Mouse (Mus musculus): Measurements from ENCODE around the gene Agt. TPM values are rescaled to one million over a fixed set of nuclear protein-coding genes. Genes with fewer than 3 reads are reported as not detected.

Gene Agt
- 0.12 TPM for polyA plus RNA-seq (2015; fragmentation: Illumina TruSeq; extraction: RNeasy Lipid Tissue Mini Kit (QIAGEN cat#74804); ENCODE audit: insufficient read depth, low replicate concordance)

GRCm38 (mm10) chr8:124569593-124569992 is at the start of gene Agt:
Agt (minus strand) TSS chr8:124569706.

GRCm38 (mm10) chr8:124575811-124576210 is 6.3 kb upstream of the Agt start, which contains the start of gene Capn9:
Capn9 (plus strand) TSS chr8:124576111.

GRCm38 (mm10) chr8:124520249-124521080 is 49.0 kb downstream of the Agt start, which contains the start of gene Cog2:
Cog2 (plus strand) TSS chr8:124520767.

Other genes with a start within 250 kb of the Agt start
- gene Pgbd5, start 130.0 kb downstream of the Agt start, polyA plus RNA-seq (2015; fragmentation: Illumina TruSeq; extraction: RNeasy Lipid Tissue Mini Kit (QIAGEN cat#74804); ENCODE audit: insufficient read depth, low replicate concordance): 0.10 TPM
- 21.2 TPM for gene Cog2, start 48.9 kb downstream of the Agt start, polyA plus RNA-seq (2015; fragmentation: Illumina TruSeq; extraction: RNeasy Lipid Tissue Mini Kit (QIAGEN cat#74804); ENCODE audit: insufficient read depth, low replicate concordance)
- 0.29 TPM for gene Capn9, start 6.4 kb upstream of the Agt start, polyA plus RNA-seq (2015; fragmentation: Illumina TruSeq; extraction: RNeasy Lipid Tissue Mini Kit (QIAGEN cat#74804); ENCODE audit: insufficient read depth, low replicate concordance)
- 21.0 TPM for gene 2310022B05Rik, start 93.7 kb upstream of the Agt start, polyA plus RNA-seq (2015; fragmentation: Illumina TruSeq; extraction: RNeasy Lipid Tissue Mini Kit (QIAGEN cat#74804); ENCODE audit: insufficient read depth, low replicate concordance)
- 66.7 TPM for gene Ttc13, start 152.3 kb upstream of the Agt start, polyA plus RNA-seq (2015; fragmentation: Illumina TruSeq; extraction: RNeasy Lipid Tissue Mini Kit (QIAGEN cat#74804); ENCODE audit: insufficient read depth, low replicate concordance)
- 18.7 TPM for gene Arv1, start 152.4 kb upstream of the Agt start, polyA plus RNA-seq (2015; fragmentation: Illumina TruSeq; extraction: RNeasy Lipid Tissue Mini Kit (QIAGEN cat#74804); ENCODE audit: insufficient read depth, low replicate concordance)
- gene Fam89a, start 182.1 kb upstream of the Agt start, polyA plus RNA-seq (2015; fragmentation: Illumina TruSeq; extraction: RNeasy Lipid Tissue Mini Kit (QIAGEN cat#74804); ENCODE audit: insufficient read depth, low replicate concordance): 0.65 TPM
- not detected for gene Trim67, start 223.4 kb upstream of the Agt start, polyA plus RNA-seq (2015; fragmentation: Illumina TruSeq; extraction: RNeasy Lipid Tissue Mini Kit (QIAGEN cat#74804); ENCODE audit: insufficient read depth, low replicate concordance)

All from spleen, adult 10 weeks (tissue).